Mouse (Mus musculus) frontal cortex, postnatal 25 days (tissue): ENCODE measurements around the gene Rcvrn.
A peak's percentile ranks its signal among the peaks of the same experiment; 100 is the strongest.

ENCODE experiments used
- DNase-seq, 2 experiments: peaks; one replicate each; pipeline ENCODE4 v3.0.0; 2022; ENCODE audit warnings: low spot score in 2 of 2

Gene Rcvrn

GRCm38 (mm10) chr11:67694703-67695376 lies at the start of gene Rcvrn:
Gene Rcvrn, plus strand, starts transcription at chr11:67695326.
- DNase-seq, result no peak

GRCm38 (mm10) chr11:67647745-67648144 lies 47.4 kb upstream of the Rcvrn start:
- DNase-seq, result peak; percentile 67 to 77

- DNase-seq, result peak in 1 of 2 experiments; percentile 39
Measured at GRCm38 (mm10) chr11:67648651-67649407, 46.3 kb upstream of the Rcvrn start.

GRCm38 (mm10) chr11:67649971-67650707 lies 45.0 kb upstream of the Rcvrn start:
- DNase-seq, result no peak

- no peak for DNase-seq
Measured at GRCm38 (mm10) chr11:67651731-67652130, 43.4 kb upstream of the Rcvrn start.

- peak in 1 of 2 experiments; percentile 36 for DNase-seq
Measured at GRCm38 (mm10) chr11:67652194-67652892, 42.8 kb upstream of the Rcvrn start.

GRCm38 (mm10) chr11:67652893-67653255 lies 42.3 kb upstream of the Rcvrn start:
- no peak for DNase-seq

GRCm38 (mm10) chr11:67653521-67654090 lies 41.5 kb upstream of the Rcvrn start:
- DNase-seq, result no peak

GRCm38 (mm10) chr11:67654514-67654913 lies 40.6 kb upstream of the Rcvrn start:
- DNase-seq, result no peak

GRCm38 (mm10) chr11:67655236-67655959 lies 39.7 kb upstream of the Rcvrn start:
- no peak for DNase-seq

GRCm38 (mm10) chr11:67656366-67656765 lies 38.8 kb upstream of the Rcvrn start:
- DNase-seq, result no peak

GRCm38 (mm10) chr11:67656811-67657210 lies 38.3 kb upstream of the Rcvrn start:
- DNase-seq, result no peak

- DNase-seq, result no peak
Measured at GRCm38 (mm10) chr11:67657685-67658382, 37.3 kb upstream of the Rcvrn start.

GRCm38 (mm10) chr11:67661465-67661864 lies 33.7 kb upstream of the Rcvrn start:
- DNase-seq, result no peak

GRCm38 (mm10) chr11:67663437-67663836 lies 31.7 kb upstream of the Rcvrn start:
- no peak for DNase-seq

- DNase-seq, result no peak
Measured at GRCm38 (mm10) chr11:67664261-67664660, 30.9 kb upstream of the Rcvrn start.

GRCm38 (mm10) chr11:67664918-67665317 lies 30.2 kb upstream of the Rcvrn start:
- no peak for DNase-seq

GRCm38 (mm10) chr11:67666129-67666528 lies 29.0 kb upstream of the Rcvrn start:
- DNase-seq, result no peak

GRCm38 (mm10) chr11:67667531-67668332 lies 27.4 kb upstream of the Rcvrn start:
- DNase-seq, result peak; percentile 73 to 74
